Mouse (Mus musculus) embryonic facial prominence, embryonic 15.5 days (tissue): ENCODE measurements around the gene G6pc2. TPM values are rescaled to one million over a fixed set of nuclear protein-coding genes. Genes with fewer than 3 reads are reported as not detected.

Experiments used
- ATAC-seq: fragments of 200-750 bp; cut with Nextera tagmentation; 2 replicates; pipeline ENCODE4 v1.8.0; 2017; ENCODE audit warnings: low read depth, moderate TSS enrichment; ENCODE audit not compliant: insufficient number of reproducible peaks, low FRiP score, low TSS enrichment
- H3K27ac ChIP-seq: fragments of 300-500 bp; sonication (generic); replicated peaks from 2 replicates; pipeline ENCODE4 v1.5.1; 2015; ENCODE audit warnings: mild to moderate bottlenecking, inconsistent platforms
- H3K27me3 ChIP-seq: fragments of 300-500 bp; sonication (generic); 2 replicates; pipeline ENCODE4 v1.6.1; 2015; ENCODE audit warnings: inconsistent platforms
- H3K36me3 ChIP-seq: fragments of 300-500 bp; sonication (generic); 2 replicates; pipeline ENCODE4 v1.6.1; 2015; ENCODE audit warnings: mild to moderate bottlenecking, inconsistent platforms
- H3K4me1 ChIP-seq: fragments of 300-500 bp; sonication (generic); 2 replicates; pipeline ENCODE4 v1.6.1; 2015; ENCODE audit warnings: inconsistent platforms
- H3K4me2 ChIP-seq: fragments of 300-500 bp; sonication (generic); replicated peaks from 2 replicates; pipeline ENCODE4 v1.6.1; 2015; ENCODE audit warnings: mild to moderate bottlenecking, inconsistent platforms
- H3K4me3 ChIP-seq: fragments of 300-500 bp; sonication (generic); replicated peaks from 2 replicates; pipeline ENCODE4 v1.5.1; 2015; ENCODE audit warnings: mild to moderate bottlenecking, inconsistent platforms
- H3K9ac ChIP-seq: fragments of 300-500 bp; sonication (generic); 2 replicates; pipeline ENCODE4 v1.6.1; 2015; ENCODE audit warnings: inconsistent platforms
- H3K9me3 ChIP-seq: fragments of 300-500 bp; sonication (generic); replicated peaks from 2 replicates; pipeline ENCODE4 v1.6.1; 2016; ENCODE audit warnings: inconsistent platforms
- whole genome bisulfite sequencing: fragments of 180-500 bp; shearing (Covaris S2); methylation state at CpG from one replicate; pipeline ENCODE4 v1.1.7; 2015; 5-methylcytosine and 5-hydroxymethylcytosine counted together
- polyA plus RNA-seq: library from polyadenylated mRNA; unstranded; fragments of >200 nt; fragmentation: Nextera tagmentation; extraction: Ambion mirVana; gene quantifications from 2 replicates; pipeline ENCODE4 v1.2.1, GENCODE M21; 2015

The G6pc2 gene
- not detected in 2 replicates for polyA plus RNA-seq

- 75% methylated on average over 7 of the region's 7 CpGs for WGBS
- no peak for ATAC-seq
- H3K4me3 ChIP-seq, result no peak within 1 kb of the TSS
- H3K27ac ChIP-seq, result no peak within 1 kb of the TSS
- H3K27me3 ChIP-seq, result no peaks in the 10 kb centered on the region
- no peaks in the 10 kb centered on the region for H3K36me3 ChIP-seq
- H3K9me3 ChIP-seq, result no peaks in the 10 kb centered on the region
- H3K9ac ChIP-seq, result no peak within 1 kb of the TSS
- no peaks in the 10 kb centered on the region; the same call in 1 of the 2 replicates for H3K4me1 ChIP-seq
- H3K4me2 ChIP-seq, result no peak within 1 kb of the TSS
Observed at GRCm38 (mm10) chr2:69210773-69211172, at the start of gene G6pc2. Gene G6pc2 (plus strand): TSS chr2:69211073.

GRCm38 (mm10) chr2:69170395-69171077 lies 40.3 kb upstream of the G6pc2 start:
- ATAC-seq, result no peak
- Histone ChIP-seq H3K4me3 (no peak overlapping the region), H3K9me3 (no peaks in the 10 kb centered on the region), H3K9ac (no peak overlapping the region), H3K4me2 (no peak overlapping the region), H3K4me1 (no peaks in the 10 kb centered on the region), H3K36me3 (no peaks in the 10 kb centered on the region), H3K27me3 (no peaks in the 10 kb centered on the region), H3K27ac (no peak overlapping the region)
- 63% methylated on average over 9 of the region's 9 CpGs for whole genome bisulfite sequencing

GRCm38 (mm10) chr2:69175296-69175695 lies 35.6 kb upstream of the G6pc2 start:
- no peak overlapping the region for H3K4me3 ChIP-seq
- 58% methylated on average over 5 of the region's 5 CpGs for WGBS
- no peak for ATAC-seq
- no peaks in the 10 kb centered on the region for H3K9me3 ChIP-seq
- H3K27ac ChIP-seq, result no peak overlapping the region
- no peaks in the 10 kb centered on the region for H3K27me3 ChIP-seq
- no peak overlapping the region for H3K4me2 ChIP-seq
- H3K4me1 ChIP-seq, result no peaks in the 10 kb centered on the region
- H3K36me3 ChIP-seq, result no peaks in the 10 kb centered on the region
- H3K9ac ChIP-seq, result no peak overlapping the region

- H3K4me2 ChIP-seq, result no peak overlapping the region
- H3K27ac ChIP-seq, result no peak overlapping the region
- no peaks in the 10 kb centered on the region for H3K36me3 ChIP-seq
- WGBS, result 93% methylated on average over 4 of the region's 4 CpGs
- H3K9ac ChIP-seq, result no peak overlapping the region
- no peak for ATAC-seq
- no peak overlapping the region for H3K4me3 ChIP-seq
- H3K9me3 ChIP-seq, result no peaks in the 10 kb centered on the region
- no peaks in the 10 kb centered on the region for H3K27me3 ChIP-seq
- H3K4me1 ChIP-seq, result no peaks in the 10 kb centered on the region
Observed at GRCm38 (mm10) chr2:69179721-69180120, 31.2 kb upstream of the G6pc2 start.

- Histone ChIP-seq H3K4me1 (no peaks in the 10 kb centered on the region), H3K9ac (no peak overlapping the region), H3K36me3 (peaks cover 6% of the 10 kb centered on the region; the same call in 1 of the 2 replicates), H3K27me3 (no peaks in the 10 kb centered on the region), H3K4me2 (no peak overlapping the region), H3K27ac (no peak overlapping the region), H3K9me3 (no peaks in the 10 kb centered on the region), H3K4me3 (no peak overlapping the region)
- no peak for ATAC-seq
- 85% methylated on average over 2 of the region's 2 CpGs for WGBS
Observed at GRCm38 (mm10) chr2:69187990-69188389, 22.9 kb upstream of the G6pc2 start.

- WGBS, result 81% methylated on average over 6 of the region's 6 CpGs
- ATAC-seq, result no peak
- no peak overlapping the region for H3K9ac ChIP-seq
Observed at GRCm38 (mm10) chr2:69188732-69189131, 22.1 kb upstream of the G6pc2 start.

GRCm38 (mm10) chr2:69189222-69189621 lies 21.7 kb upstream of the G6pc2 start:
- no peaks in the 10 kb centered on the region for H3K9me3 ChIP-seq
- peaks cover 19% of the 10 kb centered on the region for H3K36me3 ChIP-seq
- H3K9ac ChIP-seq, result no peak overlapping the region
- ATAC-seq, result no peak
- WGBS, result 69% methylated on average over 4 of the region's 4 CpGs
- H3K27ac ChIP-seq, result no peak overlapping the region
- no peak overlapping the region for H3K4me2 ChIP-seq
- H3K4me3 ChIP-seq, result no peak overlapping the region
- H3K27me3 ChIP-seq, result no peaks in the 10 kb centered on the region
- no peaks in the 10 kb centered on the region for H3K4me1 ChIP-seq

More at GRCm38 (mm10) chr2:69188732-69189131, 22.1 kb upstream of the G6pc2 start:
- Histone ChIP-seq H3K9me3 (no peaks in the 10 kb centered on the region), H3K27ac (no peak overlapping the region), H3K27me3 (no peaks in the 10 kb centered on the region), H3K36me3 (peaks cover 14% of the 10 kb centered on the region), H3K4me2 (no peak overlapping the region), H3K4me1 (no peaks in the 10 kb centered on the region), H3K4me3 (no peak overlapping the region)

GRCm38 (mm10) chr2:69191059-69191458 lies 19.8 kb upstream of the G6pc2 start:
- 86% methylated on average over 5 of the region's 5 CpGs for WGBS
- Histone ChIP-seq H3K4me2 (no peak overlapping the region), H3K36me3 (peaks cover 28% of the 10 kb centered on the region), H3K4me1 (no peaks in the 10 kb centered on the region), H3K9ac (no peak overlapping the region), H3K4me3 (no peak overlapping the region), H3K9me3 (no peaks in the 10 kb centered on the region), H3K27ac (no peak overlapping the region), H3K27me3 (no peaks in the 10 kb centered on the region)
- no peak for ATAC-seq

- Histone ChIP-seq H3K27ac (no peak overlapping the region), H3K9ac (no peak overlapping the region), H3K27me3 (no peaks in the 10 kb centered on the region), H3K9me3 (no peaks in the 10 kb centered on the region), H3K4me1 (no peaks in the 10 kb centered on the region), H3K36me3 (peaks cover 28% of the 10 kb centered on the region), H3K4me2 (no peak overlapping the region), H3K4me3 (no peak overlapping the region)
- ATAC-seq, result no peak
- WGBS, result 83% methylated on average over 5 of the region's 5 CpGs
Observed at GRCm38 (mm10) chr2:69193555-69193954, 17.3 kb upstream of the G6pc2 start.

- H3K36me3 ChIP-seq, result peaks cover 11% of the 10 kb centered on the region
- H3K4me2 ChIP-seq, result peak overlapping the region; percentile 60
- no peaks in the 10 kb centered on the region for H3K27me3 ChIP-seq
- H3K27ac ChIP-seq, result no peak overlapping the region
- peaks cover 8% of the 10 kb centered on the region for H3K4me1 ChIP-seq
- H3K4me3 ChIP-seq, result peak overlapping the region; percentile 65
- peak overlapping the region; percentile 41; the same call in 1 of the 2 replicates for H3K9ac ChIP-seq
- no peaks in the 10 kb centered on the region for H3K9me3 ChIP-seq
- 20% methylated on average over 6 of the region's 6 CpGs for WGBS
- ATAC-seq, result no peak
Observed at GRCm38 (mm10) chr2:69205185-69205584, 5.7 kb upstream of the G6pc2 start.

GRCm38 (mm10) chr2:69205791-69206351 lies 5.0 kb upstream of the G6pc2 start, which contains the start of gene Spc25:
Gene Spc25 (minus strand): TSS chr2:69206194.
- under 1% methylated on average over 46 of the region's 46 CpGs for WGBS
- H3K36me3 ChIP-seq, result peaks cover 11% of the 10 kb centered on the region
- ATAC-seq, result peak; percentile 100
- no peaks in the 10 kb centered on the region for H3K27me3 ChIP-seq
- peak within 1 kb of the TSS; percentile 60 for H3K4me2 ChIP-seq
- peak within 1 kb of the TSS; percentile 65 for H3K4me3 ChIP-seq
- H3K9me3 ChIP-seq, result no peaks in the 10 kb centered on the region
- H3K4me1 ChIP-seq, result peaks cover 8% of the 10 kb centered on the region
- peak within 1 kb of the TSS; percentile 41 for H3K9ac ChIP-seq
- peak within 1 kb of the TSS; percentile 59 for H3K27ac ChIP-seq
